Mouse (Mus musculus) CH12.LX (cell line): Measurements from ENCODE around the gene Slc35d2.

Experiments used
- HCFC1 ChIP-seq: IDR thresholded peaks from 2 replicates; pipeline ENCODE4 v1.6.1; 2012; ENCODE audit warnings: low read depth, mild to moderate bottlenecking, inconsistent platforms, low read length, improper control_type of control experiment
- IRF4 ChIP-seq: IDR thresholded peaks from 2 replicates; pipeline ENCODE4 v1.6.1; 2014; ENCODE audit warnings: low read depth, mild to moderate bottlenecking, inconsistent platforms, low read length, improper control_type of control experiment
- MEF2A ChIP-seq: IDR thresholded peaks from 2 replicates; pipeline ENCODE4 v1.6.1; 2014; ENCODE audit warnings: low read depth, mild to moderate bottlenecking, inconsistent platforms, low read length, improper control_type of control experiment, borderline replicate concordance
- MXI1 ChIP-seq: IDR thresholded peaks from 2 replicates; pipeline ENCODE4 v1.6.1; 2011; ENCODE audit warnings: mild to moderate bottlenecking, low read depth, low read length, improper control_type of control experiment
- POLR2A ChIP-seq: IDR thresholded peaks from 2 replicates; pipeline ENCODE4 v1.6.1; 2011; ENCODE audit warnings: low read depth, mild to moderate bottlenecking, improper control_type of control experiment, low read length
- SMC3 ChIP-seq: IDR thresholded peaks from 2 replicates; pipeline ENCODE4 v1.6.1; 2011; ENCODE audit warnings: low read depth, low read length, improper control_type of control experiment

DNA sequence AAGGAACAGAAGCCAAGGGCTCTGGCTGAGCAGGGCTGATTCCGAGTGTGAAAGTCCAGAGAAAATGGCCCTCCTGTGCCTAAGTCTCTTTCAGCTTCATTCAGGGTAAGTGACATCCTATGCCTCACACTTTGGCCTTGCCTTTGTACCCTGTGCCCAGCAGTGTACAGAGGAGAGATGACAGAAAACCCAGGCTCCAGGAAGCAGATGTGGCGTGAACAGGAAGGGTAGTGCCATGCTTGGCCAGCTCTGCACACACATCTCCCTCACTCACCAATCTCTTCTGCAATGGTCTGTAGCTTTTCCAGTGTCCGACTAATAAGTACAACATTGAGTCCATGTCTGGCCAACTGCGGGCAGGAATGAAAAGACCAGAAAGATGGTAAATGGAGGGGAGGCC lies 53.1 kb downstream of the Slc35d2 start:
- TF ChIP-seq POLR2A, result no peak
- TF ChIP-seq MXI1, result no peak
- TF ChIP-seq IRF4, result no peak
- no peak for TF ChIP-seq MEF2A
- no peak for TF ChIP-seq SMC3
- TF ChIP-seq HCFC1, result no peak
